Mouse (Mus musculus): ENCODE measurements around the gene Mccc1. TPM values are rescaled to one million over a fixed set of nuclear protein-coding genes. Genes with fewer than 3 reads are reported as not detected.
A peak's percentile ranks its signal among the peaks of the same experiment; 100 is the strongest.

Mccc1 gene
- 10 to 100 TPM; 29.7 to 37.9 TPM for total RNA-seq (2021)

- peak; percentile 97 to 98 for DNase-seq (ENCODE audit: low spot score in 2 of 2)
- intact Hi-C loops (cut with DNase I): loop anchor here (1.0 to 5.0 kb wide), 2 partner anchors 65 to 68 kb away; partner anchors contain the start of gene Acad9
These were observed at the start of gene Mccc1 for GRCm38 (mm10) chr3:36000275-36001239. Gene Mccc1 (minus strand): TSS chr3:36000678.

- intact Hi-C loops (cut with DNase I): no loop called here
- no peak for DNase-seq (ENCODE audit: low spot score in 2 of 2)
These were observed 48.6 kb upstream of the Mccc1 start for GRCm38 (mm10) chr3:36049106-36049505.

GRCm38 (mm10) chr3:36045086-36045485 is 44.6 kb upstream of the Mccc1 start:
- DNase-seq (ENCODE audit: low spot score in 2 of 2): no peak
- intact Hi-C loops (cut with DNase I): no loop called here

GRCm38 (mm10) chr3:36044520-36044919 is 44.0 kb upstream of the Mccc1 start:
- no peak for DNase-seq (ENCODE audit: low spot score in 2 of 2)
- intact Hi-C loops (cut with DNase I): no loop called here

GRCm38 (mm10) chr3:36031740-36032510 is 31.4 kb upstream of the Mccc1 start:
- no peak for DNase-seq (ENCODE audit: low spot score in 2 of 2)
- intact Hi-C loops (cut with DNase I): no loop called here

- DNase-seq (ENCODE audit: low spot score in 2 of 2): no peak
- intact Hi-C loops (cut with DNase I): no loop called here
These were observed 29.5 kb upstream of the Mccc1 start for GRCm38 (mm10) chr3:36029993-36030392.

- no peak for DNase-seq (ENCODE audit: low spot score in 2 of 2)
- intact Hi-C loops (cut with DNase I): no loop called here
These were observed 25.3 kb upstream of the Mccc1 start for GRCm38 (mm10) chr3:36025732-36026131.

GRCm38 (mm10) chr3:36011239-36011638 is 10.8 kb upstream of the Mccc1 start:
- DNase-seq (ENCODE audit: low spot score in 2 of 2): no peak
- intact Hi-C loops (cut with DNase I): no loop called here

GRCm38 (mm10) chr3:36008411-36009154 is 8.1 kb upstream of the Mccc1 start:
- DNase-seq (ENCODE audit: low spot score in 2 of 2): no peak
- intact Hi-C loops (cut with DNase I): no loop called here

GRCm38 (mm10) chr3:36004028-36004895 is 3.8 kb upstream of the Mccc1 start:
- intact Hi-C loops (cut with DNase I): loop anchor here (5.0 kb wide), 1 partner anchor 72 kb away; no protein-coding TSS in a partner anchor
- DNase-seq (ENCODE audit: low spot score in 2 of 2): peak in 1 of 2 experiments; percentile 8

GRCm38 (mm10) chr3:35994552-35995531 is 5.6 kb downstream of the Mccc1 start:
- no peak for DNase-seq (ENCODE audit: low spot score in 2 of 2)
- intact Hi-C loops (cut with DNase I): no loop called here

GRCm38 (mm10) chr3:35990715-35991114 is 9.8 kb downstream of the Mccc1 start:
- no peak for DNase-seq (ENCODE audit: low spot score in 2 of 2)
- intact Hi-C loops (cut with DNase I): no loop called here

- intact Hi-C loops (cut with DNase I): no loop called here
- no peak for DNase-seq (ENCODE audit: low spot score in 2 of 2)
These were observed 12.4 kb downstream of the Mccc1 start for GRCm38 (mm10) chr3:35988031-35988430.

- DNase-seq (ENCODE audit: low spot score in 2 of 2): no peak
- intact Hi-C loops (cut with DNase I): no loop called here
These were observed 14.2 kb downstream of the Mccc1 start for GRCm38 (mm10) chr3:35986266-35986665.

GRCm38 (mm10) chr3:35973551-35973950 is 26.9 kb downstream of the Mccc1 start:
- intact Hi-C loops (cut with DNase I): loop anchor here (2.0 kb wide), 2 partner anchors 87 to 285 kb away; no protein-coding TSS in a partner anchor
- DNase-seq (ENCODE audit: low spot score in 2 of 2): peak in 1 of 2 experiments; percentile 36

GRCm38 (mm10) chr3:35972985-35973384 is 27.5 kb downstream of the Mccc1 start:
- intact Hi-C loops (cut with DNase I): loop anchor here (2.0 kb wide), 2 partner anchors 88 to 284 kb away; no protein-coding TSS in a partner anchor
- DNase-seq (ENCODE audit: low spot score in 2 of 2): peak in 1 of 2 experiments; percentile 37

- intact Hi-C loops (cut with DNase I): no loop called here
- peak in 1 of 2 experiments; percentile 33 for DNase-seq (ENCODE audit: low spot score in 2 of 2)
These were observed 29.3 kb downstream of the Mccc1 start for GRCm38 (mm10) chr3:35971149-35971548.
